Mouse (Mus musculus) left cerebral cortex, adult 6 months (tissue): ENCODE measurements around the gene Echdc3. TPM values are rescaled to one million over a fixed set of nuclear protein-coding genes. Genes with fewer than 3 reads are reported as not detected.

Source experiments
- long read RNA-seq, 2 experiments: library from polyadenylated mRNA; unstranded; transcript quantifications; one replicate each; pipeline ENCODE4 v2.0.0; 2019 to 2020
- polyA plus RNA-seq: library from polyadenylated mRNA; unstranded; fragments of <200 nt; fragmentation: Nextera tagmentation; gene quantifications from 2 replicates; pipeline ENCODE4 v1.2.3, GENCODE M21; 2021

The Echdc3 gene
- polyA plus RNA-seq: 1.4 and 1.9 TPM in 2 replicates
- long read RNA-seq, experiment 1, transcript Echdc3-201 (5 exons, 1,851 nt): major isoform, 5 of 5 reads
- long read RNA-seq, experiment 1, partial matches to known transcripts: 0 of 5 reads
- long read RNA-seq, experiment 1, other reads (novel, unspliced or antisense): 0 of 5 reads
- long read RNA-seq, experiment 2, partial matches to known transcripts: 0 of 4 reads
- long read RNA-seq, experiment 2, other reads (novel, unspliced or antisense): 0 of 4 reads

DNA sequence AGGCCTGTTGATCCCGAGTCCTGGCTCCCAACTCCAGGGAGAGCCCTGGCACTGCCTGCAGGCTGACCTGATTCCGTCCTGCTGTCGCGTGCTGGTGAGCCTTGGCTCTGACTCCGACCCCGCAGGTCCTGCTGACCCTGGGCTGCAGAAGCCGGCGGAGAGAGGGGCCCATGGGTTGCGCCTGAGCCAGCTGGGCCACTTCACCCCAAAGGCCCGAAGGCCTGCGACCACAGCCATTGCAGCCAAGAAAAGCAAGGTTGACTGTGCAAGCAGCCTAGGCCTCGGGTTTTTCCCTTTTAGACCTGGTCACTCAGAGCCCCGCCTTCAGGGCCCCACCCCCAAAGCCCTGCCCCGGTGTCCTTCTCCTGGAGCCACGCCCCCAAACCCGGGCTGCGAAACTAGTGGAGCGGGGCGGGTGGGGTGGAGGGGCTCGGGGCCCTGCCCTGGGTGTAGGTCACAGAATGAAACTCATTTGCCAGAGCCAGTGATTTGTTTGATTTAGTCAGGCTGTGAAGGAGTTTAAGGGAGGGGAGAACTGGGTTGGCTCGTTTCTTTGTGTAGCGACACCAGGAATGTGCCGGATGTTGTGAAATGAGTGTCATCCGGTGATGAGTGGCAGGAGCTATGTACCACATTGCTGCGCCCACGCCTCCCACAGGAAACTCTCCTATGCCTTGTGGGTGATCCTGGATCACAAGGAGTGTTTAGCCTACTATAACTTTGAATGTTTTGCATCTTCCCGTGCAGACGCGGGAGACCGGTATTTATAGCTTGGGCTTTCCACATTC is at the start of gene Echdc3:
Gene Echdc3 (minus strand): TSS at position 310 of the 788 bp plus-strand sequence.

Other genes with a start within 250 kb of the Echdc3 start
- gene Proser2, start 82.8 kb downstream of the Echdc3 start, polyA plus RNA-seq: 4.3 and 4.8 TPM in 2 replicates
- gene Usp6nl, start 109.6 kb upstream of the Echdc3 start, polyA plus RNA-seq: 3.7 and 5.0 TPM in 2 replicates